Mouse (Mus musculus): ENCODE data around the gene Zswim4.

DNA sequence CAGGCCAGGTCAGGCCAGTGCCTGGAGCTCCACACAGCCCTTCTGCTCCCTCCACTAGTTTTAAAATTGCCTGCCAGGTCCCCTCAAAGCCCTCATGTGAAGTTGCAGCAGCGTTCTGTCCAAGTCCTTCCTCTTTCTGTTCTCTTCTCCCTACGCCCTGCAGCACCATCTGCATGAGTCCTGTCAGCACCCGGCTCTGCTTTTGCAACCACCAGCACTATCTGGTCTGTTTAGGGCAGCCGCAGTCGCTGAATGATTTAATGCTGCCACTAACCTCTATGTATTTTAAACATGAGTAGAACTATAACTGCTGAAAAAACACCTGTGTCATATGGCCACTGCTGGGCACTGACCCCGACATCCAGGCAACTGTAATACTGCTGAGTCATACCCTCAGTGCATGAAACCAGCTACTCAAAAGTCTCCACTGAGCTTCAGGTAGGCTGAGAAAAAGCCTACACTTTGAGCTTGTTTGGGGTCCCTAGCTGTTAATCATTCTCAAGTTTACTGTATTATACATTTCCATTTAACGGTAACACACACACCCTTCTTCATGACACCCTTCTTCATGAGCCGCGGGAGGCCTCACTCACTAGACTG lies 14.2 kb downstream of the Zswim4 start:
- TF ChIP-seq CHD2 (IDR thresholded peaks at IDR 0.05; ENCODE audit: low read depth, low read length) (no peak), HCFC1 (IDR thresholded peaks at IDR 0.05; ENCODE audit: borderline replicate concordance, insufficient read depth, low read length) (no peak), MAFK (IDR thresholded peaks at IDR 0.05; ENCODE audit: insufficient read depth, low read depth, low read length) (peak; percentile 68)

Measured in ES-E14 (cell line).